Mouse (Mus musculus) cerebellum, adult 2 months (tissue): ENCODE results near the gene Cfap45. TPM values are rescaled to one million over a fixed set of nuclear protein-coding genes. Genes with fewer than 3 reads are reported as not detected.

Experiments used
- DNase-seq, 2 experiments: peaks; one replicate each; pipeline ENCODE4 v3.0.0; 2021
- H3K27ac ChIP-seq: fragments of 200-500 bp; 2 replicates; pipeline ENCODE4 v1.5.1; 2012; ENCODE audit warnings: low read length, control low read depth, inconsistent platforms; ENCODE audit not compliant: insufficient read depth
- H3K27me3 ChIP-seq: fragments of 200-500 bp; 2 replicates; pipeline ENCODE4 v1.6.1; 2012; ENCODE audit warnings: inconsistent platforms, mild to moderate bottlenecking, low read length, moderate library complexity; ENCODE audit not compliant: control insufficient read depth, insufficient read depth
- H3K4me1 ChIP-seq: fragments of 200-500 bp; 2 replicates; pipeline ENCODE4 v1.6.1; 2011; ENCODE audit warnings: low read length; ENCODE audit not compliant: control insufficient read depth, insufficient read depth
- H3K4me3 ChIP-seq: fragments of 200-500 bp; replicated peaks from 2 replicates; pipeline ENCODE3; 2011; ENCODE audit warnings: mild to moderate bottlenecking, low read depth, low read length, control low read depth; ENCODE audit not compliant: insufficient read depth
- CTCF ChIP-seq: fragments of 200-500 bp; IDR thresholded peaks from 2 replicates; pipeline ENCODE4 v1.5.1; 2011; ENCODE audit warnings: low read depth, mild to moderate bottlenecking, control low read depth, low read length, moderate library complexity, borderline replicate concordance; ENCODE audit not compliant: insufficient read depth
- POLR2A ChIP-seq: fragments of 200-500 bp; IDR thresholded peaks from 2 replicates; pipeline ENCODE4 v1.6.1; 2011; ENCODE audit warnings: low read length, control low read depth, borderline replicate concordance; ENCODE audit not compliant: insufficient read depth
- WGBS: fragments of 180-500 bp; shearing (Covaris S2); methylation state at CpG from one replicate; pipeline ENCODE4 v1.1.7; 2018; 5-methylcytosine and 5-hydroxymethylcytosine counted together
- polyA plus RNA-seq: library from polyadenylated mRNA; depleted of rRNA; stranded (reverse); fragments of >200 nt; gene quantifications from 2 replicates; pipeline ENCODE4 v1.2.3, GENCODE M21; 2012

Gene Cfap45
- polyA plus RNA-seq, 1 experiment = 1.00 TPM

- Histone ChIP-seq H3K4me3 (no peak overlapping the region), H3K27ac (no peak overlapping the region), H3K27me3 (no peaks in the 10 kb centered on the region), H3K4me1 (no peaks in the 10 kb centered on the region)
- DNase-seq = no peak
- no peak for TF ChIP-seq POLR2A
- TF ChIP-seq CTCF = no peak
- 85% methylated on average over 4 of the region's 4 CpGs for WGBS
Observed at GRCm38 (mm10) chr1:172487859-172488258, 32.7 kb upstream of the Cfap45 start.

GRCm38 (mm10) chr1:172488831-172489230 lies 31.8 kb upstream of the Cfap45 start:
- Histone ChIP-seq H3K4me3 (no peak overlapping the region), H3K27ac (no peak overlapping the region), H3K27me3 (no peaks in the 10 kb centered on the region), H3K4me1 (no peaks in the 10 kb centered on the region)
- no peak for DNase-seq
- WGBS = 84% methylated on average over 7 of the region's 7 CpGs
- no peak for TF ChIP-seq CTCF

GRCm38 (mm10) chr1:172489585-172490250 lies 30.9 kb upstream of the Cfap45 start:
- 58% methylated on average over 12 of the region's 12 CpGs for WGBS
- Histone ChIP-seq H3K4me3 (peak overlapping the region; percentile 76), H3K27me3 (no peaks in the 10 kb centered on the region), H3K27ac (no peak overlapping the region), H3K4me1 (no peaks in the 10 kb centered on the region)
- TF ChIP-seq POLR2A = no peak
- no peak for TF ChIP-seq CTCF
- DNase-seq = no peak

GRCm38 (mm10) chr1:172490261-172490661 lies 30.3 kb upstream of the Cfap45 start:
- WGBS = 5% methylated on average over 10 of the region's 10 CpGs
- Histone ChIP-seq H3K4me3 (peak overlapping the region; percentile 76), H3K27me3 (no peaks in the 10 kb centered on the region), H3K27ac (no peak overlapping the region), H3K4me1 (no peaks in the 10 kb centered on the region)
- TF ChIP-seq CTCF (peak; percentile 96), POLR2A (no peak)
- DNase-seq = peak; percentile 75 to 91

- DNase-seq = no peak
- H3K27me3 ChIP-seq = no peaks in the 10 kb centered on the region
- TF ChIP-seq CTCF (no peak), POLR2A (no peak)
- 81% methylated on average over 8 of the region's 8 CpGs for WGBS
- H3K4me1 ChIP-seq = no peaks in the 10 kb centered on the region
- H3K4me3 ChIP-seq = no peak overlapping the region
- H3K27ac ChIP-seq = no peak overlapping the region
Observed at GRCm38 (mm10) chr1:172492047-172492446, 28.6 kb upstream of the Cfap45 start.

GRCm38 (mm10) chr1:172493516-172493915 lies 27.1 kb upstream of the Cfap45 start:
- Histone ChIP-seq H3K27me3 (no peaks in the 10 kb centered on the region), H3K27ac (no peak overlapping the region), H3K4me1 (no peaks in the 10 kb centered on the region), H3K4me3 (no peak overlapping the region)
- TF ChIP-seq CTCF (no peak), POLR2A (no peak)
- WGBS = 39% methylated on average over 6 of the region's 6 CpGs
- no peak for DNase-seq

- no peaks in the 10 kb centered on the region for H3K4me1 ChIP-seq
- H3K27me3 ChIP-seq = 0 out of 2 replicates have a peak, but pooled peaks cover 1% of the 10 kb centered on the region
- no peak overlapping the region for H3K27ac ChIP-seq
- no peak overlapping the region for H3K4me3 ChIP-seq
- no peak for TF ChIP-seq POLR2A
- TF ChIP-seq CTCF = no peak
- WGBS = 87% methylated on average over 17 of the region's 17 CpGs
- DNase-seq = no peak
Observed at GRCm38 (mm10) chr1:172496030-172496429, 24.6 kb upstream of the Cfap45 start.

GRCm38 (mm10) chr1:172497428-172497827 lies 23.2 kb upstream of the Cfap45 start:
- no peak overlapping the region for H3K4me3 ChIP-seq
- 78% methylated on average over 9 of the region's 10 CpGs for WGBS
- 0 out of 2 replicates have a peak, but pooled peaks cover 1% of the 10 kb centered on the region for H3K27me3 ChIP-seq
- H3K27ac ChIP-seq = no peak overlapping the region
- DNase-seq = no peak
- TF ChIP-seq CTCF (no peak), POLR2A (no peak)
- no peaks in the 10 kb centered on the region for H3K4me1 ChIP-seq
